Mouse (Mus musculus) myocyte (in vitro differentiated cells): ENCODE results near the gene Gtf2h2.

Source experiments
- CEBPB ChIP-seq: IDR thresholded peaks from 2 replicates; pipeline ENCODE4 v1.6.1; 2011; ENCODE audit warnings: mild to moderate bottlenecking, moderate library complexity; ENCODE audit not compliant: poor library complexity, insufficient read depth, severe bottlenecking
- MYOD1 ChIP-seq, 3 experiments: IDR thresholded peaks; one replicate each; pipeline ENCODE4 v1.6.1; 2011; ENCODE audit warnings: control low read depth in 2 of 3, low read depth in 2 of 3, mild to moderate bottlenecking in 2 of 3, moderate library complexity in 1 of 3; ENCODE audit not compliant: insufficient read length in 2 of 3, control insufficient read depth in 1 of 3
- MYOG ChIP-seq, 3 experiments: IDR thresholded peaks; one replicate each; pipeline ENCODE4 v1.6.1; 2011; ENCODE audit warnings: control low read depth in 2 of 3, low read depth in 2 of 3, mild to moderate bottlenecking in 2 of 3; ENCODE audit not compliant: insufficient read length in 2 of 3, control insufficient read depth in 1 of 3, insufficient read depth in 1 of 3
- POLR2A ChIP-seq: IDR thresholded peaks from one replicate; pipeline ENCODE4 v1.6.1; 2011; ENCODE audit warnings: low read depth, mild to moderate bottlenecking, control low read depth, moderate library complexity; ENCODE audit not compliant: insufficient read length
- REST ChIP-seq: IDR thresholded peaks from one replicate; pipeline ENCODE4 v1.6.1; 2011; ENCODE audit warnings: mild to moderate bottlenecking, control low read depth, moderate library complexity; ENCODE audit not compliant: insufficient read depth, insufficient read length
- SRF ChIP-seq: IDR thresholded peaks from one replicate; pipeline ENCODE4 v1.6.1; 2011; ENCODE audit warnings: low read depth; ENCODE audit not compliant: control insufficient read depth, insufficient read length
- TCF12 ChIP-seq: IDR thresholded peaks from one replicate; pipeline ENCODE4 v1.6.1; 2011; ENCODE audit warnings: mild to moderate bottlenecking, control low read depth; ENCODE audit not compliant: poor library complexity, insufficient read depth, severe bottlenecking
- USF1 ChIP-seq: IDR thresholded peaks from one replicate; pipeline ENCODE4 v1.6.1; 2011; ENCODE audit warnings: low read depth, mild to moderate bottlenecking, control low read depth, moderate library complexity

GRCm38 (mm10) chr13:100536149-100536548 lies 43.8 kb upstream of the Gtf2h2 start:
- no peak for TF ChIP-seq CEBPB
- TF ChIP-seq POLR2A: no peak
- no peak for TF ChIP-seq SRF
- TF ChIP-seq USF1: no peak
- no peak for TF ChIP-seq TCF12
- TF ChIP-seq MYOG (IDR thresholded peaks at IDR 0.05; ENCODE audit: control insufficient read depth in 1 of 3, insufficient read depth in 1 of 3, insufficient read length in 2 of 3, low read depth in 2 of 3): no peak
- TF ChIP-seq MYOD1 (IDR thresholded peaks at IDR 0.05; ENCODE audit: control insufficient read depth in 1 of 3, insufficient read length in 2 of 3, low read depth in 2 of 3): no peak
- TF ChIP-seq REST: no peak
